Comparison of ENCODE assay signal across 28 mouse cellular contexts in the genomic region with DNA sequence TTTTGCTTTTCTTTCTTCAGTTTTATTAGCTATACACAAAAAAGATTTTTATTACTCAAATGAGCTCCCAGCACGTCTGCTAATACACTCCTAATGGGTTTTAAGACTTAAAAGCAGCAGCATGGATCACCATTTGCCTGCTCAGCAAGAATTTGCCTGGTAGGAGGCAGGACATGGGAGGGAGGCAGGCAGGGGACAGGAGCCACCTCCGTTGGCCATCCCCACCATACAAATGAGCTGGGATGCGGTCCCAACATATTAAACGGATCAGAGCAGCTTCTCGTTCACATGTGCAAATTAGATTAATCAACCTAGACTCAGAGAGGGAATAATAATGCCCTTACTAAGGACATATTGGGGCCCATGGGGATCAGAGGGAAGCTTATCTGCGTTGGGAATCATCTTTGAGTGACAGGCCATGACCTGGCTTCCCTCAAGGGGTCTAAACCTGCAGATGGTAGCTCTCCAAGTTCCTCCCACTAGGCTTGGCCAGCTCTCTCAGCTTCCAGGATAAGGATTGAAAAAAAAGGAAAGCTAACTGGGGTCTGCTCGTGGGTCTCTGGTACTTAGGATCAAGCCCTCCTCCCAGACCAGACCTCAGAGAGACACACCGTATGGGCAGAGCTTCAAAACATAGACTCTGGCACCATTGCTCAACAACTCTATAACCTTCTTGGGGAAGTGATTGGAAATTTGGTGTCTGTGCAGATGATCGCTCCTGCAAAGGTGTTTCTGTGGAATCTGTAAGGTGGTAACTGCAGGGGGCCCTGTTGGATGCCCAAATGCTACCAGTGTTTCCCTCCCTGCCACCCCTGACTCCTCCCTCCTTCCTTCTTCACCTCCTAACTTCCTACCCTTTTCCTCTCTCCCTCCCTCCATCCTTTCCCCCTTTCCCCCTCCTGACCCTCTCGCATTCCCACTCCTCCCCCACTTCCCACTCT.
A peak's percentile ranks its signal among the peaks of the same experiment; 100 is the strongest.
DNase-seq lines count a peak whose midpoint lies in the region; ATAC-seq and TF ChIP-seq lines count a peak whose summit lies in the region.
"Had no signal": no experiment of that assay in that cellular context is flagged by ENCODE, and none has a peak within 500 bp of the region (broad histone marks: within the 10 kb centered on the region; RNA-seq: fewer than 3 reads in every experiment).

No protein-coding gene starts in this region.

- H3K27me3 ChIP-seq in hindbrain, embryonic 15.5 days = no peaks in the 10 kb centered on the region
- H3K27me3 ChIP-seq in hindbrain, embryonic 12.5 days = no peaks in the 10 kb centered on the region
- no peaks in the 10 kb centered on the region for H3K27me3 ChIP-seq in neural tube, embryonic 15.5 days (replicated peaks)
- H3K27me3 ChIP-seq: heart, embryonic 15.5 days; kidney, embryonic 15.5 days; limb, embryonic 12.5 days; liver, embryonic 15.5 days; neural tube, embryonic 12.5 days had no signal

- TF ChIP-seq POLR2A in brain, embryonic 14.5 days (IDR thresholded peaks at IDR 0.05; ENCODE audit: borderline replicate concordance, extremely low read depth, insufficient read depth, insufficient read length, poor library complexity, severe bottlenecking) = no peak

- no peak overlapping the region for H3K9ac ChIP-seq in hindbrain, embryonic 15.5 days
- H3K9ac ChIP-seq in hindbrain, embryonic 12.5 days = no peak overlapping the region
- no peak overlapping the region for H3K9ac ChIP-seq in neural tube, embryonic 15.5 days (replicated peaks)
- H3K9ac ChIP-seq: forebrain, embryonic 13.5 days; heart, embryonic 15.5 days; kidney, embryonic 15.5 days; limb, embryonic 12.5 days; liver, embryonic 15.5 days; lung, embryonic 14.5 days; neural tube, embryonic 12.5 days had no signal

- no peak for TF ChIP-seq CTCF in brain, embryonic 14.5 days (IDR thresholded peaks at IDR 0.05; ENCODE audit: borderline replicate concordance, extremely low read depth, insufficient read depth, insufficient read length)

- no peak overlapping the region for H3K4me2 ChIP-seq in hindbrain, embryonic 15.5 days
- H3K4me2 ChIP-seq in hindbrain, embryonic 12.5 days (replicated peaks) = no peak overlapping the region
- no peak overlapping the region for H3K4me2 ChIP-seq in neural tube, embryonic 15.5 days
- H3K4me2 ChIP-seq: forebrain, embryonic 13.5 days; heart, embryonic 15.5 days; kidney, embryonic 15.5 days; limb, embryonic 12.5 days; liver, embryonic 15.5 days; lung, embryonic 14.5 days; midbrain, embryonic 11.5 days; neural tube, embryonic 12.5 days had no signal

- no peak for ATAC-seq in hindbrain, embryonic 15.5 days (ENCODE audit: low FRiP score, low read depth)
- ATAC-seq in hindbrain, embryonic 12.5 days (ENCODE audit: low FRiP score) = no peak
- ATAC-seq in neural tube, embryonic 15.5 days (ENCODE audit: low FRiP score) = 0 out of 2 replicates have a peak, but pooled peaks have one; percentile 38
- ATAC-seq: forebrain, embryonic 13.5 days; inflammation-experienced regulatory T-cells, adult 6 months had no signal

- peaks cover 13% of the 10 kb centered on the region for H3K4me1 ChIP-seq in hindbrain, embryonic 15.5 days (replicated peaks)
- H3K4me1 ChIP-seq in hindbrain, embryonic 12.5 days = peaks cover 13% of the 10 kb centered on the region
- peaks cover 19% of the 10 kb centered on the region for H3K4me1 ChIP-seq in neural tube, embryonic 15.5 days
- H3K4me1 ChIP-seq: forebrain, embryonic 13.5 days; heart, embryonic 10.5 days; heart, embryonic 15.5 days; kidney, embryonic 15.5 days; limb, embryonic 12.5 days; liver, embryonic 15.5 days; neural tube, embryonic 12.5 days had no signal

- WGBS in hindbrain, embryonic 15.5 days = 41% methylated on average over 10 of the region's 10 CpGs
- 53% methylated on average over 10 of the region's 10 CpGs for WGBS in hindbrain, embryonic 12.5 days
- WGBS in neural tube, embryonic 15.5 days = 48% methylated on average over 10 of the region's 10 CpGs

- no peaks in the 10 kb centered on the region for H3K36me3 ChIP-seq in hindbrain, embryonic 15.5 days
- H3K36me3 ChIP-seq in hindbrain, embryonic 12.5 days = no peaks in the 10 kb centered on the region
- H3K36me3 ChIP-seq in neural tube, embryonic 15.5 days = no peaks in the 10 kb centered on the region
- H3K36me3 ChIP-seq: G1E; heart, embryonic 10.5 days; heart, embryonic 15.5 days; kidney, embryonic 15.5 days; limb, embryonic 12.5 days; liver, embryonic 15.5 days; neural tube, embryonic 12.5 days had no signal

- H3K27ac ChIP-seq in hindbrain, embryonic 15.5 days (replicated peaks) = peak overlapping the region; percentile 26; the same call in 1 of the 2 replicates
- H3K27ac ChIP-seq in hindbrain, embryonic 12.5 days = no peak overlapping the region
- peak overlapping the region; percentile 61 for H3K27ac ChIP-seq in neural tube, embryonic 15.5 days (replicated peaks)
- H3K27ac ChIP-seq: forebrain, embryonic 13.5 days; heart, embryonic 10.5 days; heart, embryonic 15.5 days; kidney, embryonic 15.5 days; limb, embryonic 12.5 days; liver, embryonic 15.5 days; neural tube, embryonic 12.5 days had no signal

- peak; percentile 60 to 74 for DNase-seq in cerebellum, postnatal 10 days
- no peak for DNase-seq in cerebellum, postnatal 25 days
- peak; percentile 56 for DNase-seq in brain, embryonic 14.5 days (ENCODE audit: low read depth)
- no peak for DNase-seq in kidney, adult 18-20 months
- DNase-seq in lung, postnatal 14 days = no peak
- DNase-seq: adrenal gland, adult 8-10 months; gastrocnemius, postnatal 25 days; heart, adult 11 months; kidney, adult 11 months; kidney, postnatal 25 days; lung, embryonic 14.5 days; right cerebral cortex, postnatal 4 days; thymus, adult 2 months; thymus, postnatal 4 days had no signal

- no peak overlapping the region for H3K4me3 ChIP-seq in hindbrain, embryonic 15.5 days
- no peak overlapping the region for H3K4me3 ChIP-seq in hindbrain, embryonic 12.5 days
- H3K4me3 ChIP-seq in neural tube, embryonic 15.5 days (replicated peaks) = no peak overlapping the region
- H3K4me3 ChIP-seq: forebrain, embryonic 13.5 days; heart, embryonic 10.5 days; heart, embryonic 15.5 days; kidney, embryonic 15.5 days; left cerebral cortex, adult 2 months; limb, embryonic 12.5 days; liver, embryonic 15.5 days; neural tube, embryonic 12.5 days had no signal

- no peaks in the 10 kb centered on the region for H3K9me3 ChIP-seq in hindbrain, embryonic 15.5 days
- H3K9me3 ChIP-seq in hindbrain, embryonic 12.5 days (replicated peaks) = no peaks in the 10 kb centered on the region
- no peaks in the 10 kb centered on the region for H3K9me3 ChIP-seq in neural tube, embryonic 15.5 days (replicated peaks)
- H3K9me3 ChIP-seq: forebrain, embryonic 13.5 days; heart, embryonic 10.5 days; heart, embryonic 15.5 days; kidney, embryonic 15.5 days; limb, embryonic 12.5 days; neural tube, embryonic 12.5 days had no signal

Comparison
In these comparisons a context has a peak if more than half of its experiments do, and no peak if none do; other contexts are left out.
1. DNase-seq: peak in cerebellum, postnatal 10 days (2 of 2) and brain, embryonic 14.5 days (single experiment); none in cerebellum, postnatal 25 days (0 of 2), kidney, adult 18-20 months (single experiment) and lung, postnatal 14 days (single experiment).